Comparison of ENCODE assay signal across 16 mouse cellular contexts in genomic region chr9:118326656-118327055, GRCm38 (mm10).
"Had no signal": no experiment of that assay in that cellular context is flagged by ENCODE, and none has a peak within 500 bp of the region (broad histone marks: within the 10 kb centered on the region; RNA-seq: fewer than 3 reads in every experiment).

No protein-coding gene starts in this region.

- H3K27ac ChIP-seq: kidney, postnatal 0 days; limb, embryonic 12.5 days; liver, embryonic 13.5 days; lung, embryonic 15.5 days; neural tube, embryonic 15.5 days; stomach, embryonic 15.5 days had no signal

- H3K4me1 ChIP-seq: liver, embryonic 13.5 days; lung, embryonic 15.5 days; neural tube, embryonic 15.5 days; stomach, embryonic 15.5 days had no signal

- H3K9ac ChIP-seq: limb, embryonic 12.5 days; liver, embryonic 13.5 days; liver, postnatal 0 days; lung, embryonic 15.5 days; neural tube, embryonic 15.5 days; stomach, embryonic 15.5 days had no signal

- H3K27me3 ChIP-seq: limb, embryonic 12.5 days; liver, embryonic 13.5 days; lung, embryonic 15.5 days; neural tube, embryonic 15.5 days; stomach, embryonic 15.5 days had no signal

- DNase-seq: kidney, adult 9 months; kidney, postnatal 36 days; liver; liver, embryonic 13.5 days; liver, postnatal 0 days; midbrain, embryonic 14.5 days; right cerebral cortex, postnatal 4 days; spleen, adult 18-20 months; thymus, adult 2 months; thymus, postnatal 25 days had no signal

- H3K4me3 ChIP-seq: limb, embryonic 12.5 days; liver, embryonic 13.5 days; lung, embryonic 15.5 days; myocyte; neural tube, embryonic 15.5 days; stomach, embryonic 15.5 days had no signal

- H3K36me3 ChIP-seq: limb, embryonic 12.5 days; liver, embryonic 13.5 days; lung, embryonic 15.5 days; neural tube, embryonic 15.5 days; stomach, embryonic 15.5 days had no signal

- H3K9me3 ChIP-seq: limb, embryonic 12.5 days; liver, embryonic 13.5 days; lung, embryonic 15.5 days; neural tube, embryonic 15.5 days; stomach, embryonic 15.5 days had no signal

- ATAC-seq: liver, postnatal 0 days had no signal

- H3K4me2 ChIP-seq: limb, embryonic 12.5 days; liver, embryonic 13.5 days; lung, embryonic 15.5 days; neural tube, embryonic 15.5 days; stomach, embryonic 15.5 days had no signal
